Mouse (Mus musculus): ENCODE results near the gene Pdgfb. TPM values are rescaled to one million over a fixed set of nuclear protein-coding genes. Genes with fewer than 3 reads are reported as not detected.

Pdgfb gene
- polyA plus RNA-seq, 1 experiment from 2014 or later = 4.9 TPM

DNA sequence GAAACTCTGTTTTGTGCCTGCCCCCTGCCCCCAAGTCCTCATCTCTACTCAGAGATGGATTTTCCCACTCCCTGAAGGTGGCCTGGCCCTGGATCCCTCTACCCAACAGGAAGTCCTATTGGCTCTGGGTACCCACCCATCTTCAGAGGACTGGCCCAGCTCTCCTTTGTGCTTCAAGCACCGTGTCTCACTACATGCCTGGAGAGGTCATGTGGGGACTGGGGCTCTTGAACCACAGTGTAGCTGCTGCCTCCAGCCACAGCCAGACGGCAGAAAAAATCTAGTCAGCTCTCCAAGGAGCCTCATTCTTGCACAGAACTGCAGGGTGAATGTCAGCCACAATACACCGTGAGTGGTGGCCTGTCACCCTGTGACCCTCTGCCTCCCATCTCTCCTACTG lies 16.8 kb downstream of the Pdgfb start:
- Histone ChIP-seq H3K4me2 (ENCODE audit: low read length) (no peak overlapping the region), H3K4me3 (ENCODE audit: control insufficient read depth in 1 of 2, insufficient read depth in 1 of 2, low read depth in 1 of 2, low read length in 2 of 2) (no peak overlapping the region), H3K4me1 (ENCODE audit: control insufficient read depth in 2 of 2, insufficient read depth in 2 of 2, low read length in 2 of 2) (peaks cover 4 to 6% of the 10 kb centered on the region in 2 experiments; a peak in 2 of 4 replicates), H3K9me3 (ENCODE audit: control insufficient read depth, low read length) (no peaks in the 10 kb centered on the region), H3K36me3 (ENCODE audit: control insufficient read depth, insufficient read depth, low read length) (0 out of 2 replicates have a peak, but pooled peaks cover 7% of the 10 kb centered on the region), H3K9ac (ENCODE audit: low read length) (no peak overlapping the region), H3K27me3 (ENCODE audit: control insufficient read depth, insufficient read depth, low read length) (no peaks in the 10 kb centered on the region; the same call in 1 of the 2 replicates), H3K27ac (replicated peaks in 1 of 2; ENCODE audit: control insufficient read depth in 1 of 2, insufficient read depth in 1 of 2, low read depth in 2 of 2, low read length in 2 of 2) (no peak overlapping the region)
- ATAC-seq (ENCODE audit: insufficient number of reproducible peaks, insufficient read depth, low FRiP score, low read depth) = no peak
- WGBS = 36% methylated on average over 3 of the region's 3 CpGs

DNA sequence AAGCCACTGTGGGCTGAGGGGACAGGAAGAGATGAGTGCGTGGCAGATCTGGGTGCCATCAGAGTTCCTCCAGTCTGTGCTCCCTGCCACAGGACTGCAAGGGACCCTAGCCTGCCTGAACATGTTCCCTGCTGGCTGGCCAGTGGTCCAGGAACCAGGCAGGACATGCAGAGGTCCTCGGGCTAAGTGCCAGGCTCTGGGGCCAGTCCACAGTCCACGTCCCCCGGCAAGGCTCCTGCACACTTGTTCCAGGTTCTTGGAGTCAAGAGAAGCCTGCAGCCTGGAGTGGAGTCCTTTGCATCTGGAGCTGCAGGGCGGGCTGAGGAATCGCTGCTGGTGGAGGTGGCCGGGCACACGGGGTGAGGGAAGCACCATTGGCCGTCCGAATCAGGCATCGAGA lies 18.0 kb downstream of the Pdgfb start:
- Histone ChIP-seq H3K9ac (ENCODE audit: low read length) (no peak overlapping the region), H3K36me3 (ENCODE audit: control insufficient read depth, insufficient read depth, low read length) (0 out of 2 replicates have a peak, but pooled peaks cover 7% of the 10 kb centered on the region), H3K27ac (replicated peaks in 1 of 2; ENCODE audit: control insufficient read depth in 1 of 2, insufficient read depth in 1 of 2, low read depth in 2 of 2, low read length in 2 of 2) (no peak overlapping the region), H3K4me3 (ENCODE audit: control insufficient read depth in 1 of 2, insufficient read depth in 1 of 2, low read depth in 1 of 2, low read length in 2 of 2) (no peak overlapping the region), H3K4me1 (ENCODE audit: control insufficient read depth in 2 of 2, insufficient read depth in 2 of 2, low read length in 2 of 2) (peaks cover 3 to 6% of the 10 kb centered on the region in 2 experiments; a peak in 2 of 4 replicates), H3K9me3 (ENCODE audit: control insufficient read depth, low read length) (no peaks in the 10 kb centered on the region), H3K27me3 (ENCODE audit: control insufficient read depth, insufficient read depth, low read length) (no peaks in the 10 kb centered on the region; the same call in 1 of the 2 replicates), H3K4me2 (ENCODE audit: low read length) (no peak overlapping the region)
- no peak for ATAC-seq (ENCODE audit: insufficient number of reproducible peaks, insufficient read depth, low FRiP score, low read depth)
- WGBS = 91% methylated on average over 11 of the region's 11 CpGs

DNA sequence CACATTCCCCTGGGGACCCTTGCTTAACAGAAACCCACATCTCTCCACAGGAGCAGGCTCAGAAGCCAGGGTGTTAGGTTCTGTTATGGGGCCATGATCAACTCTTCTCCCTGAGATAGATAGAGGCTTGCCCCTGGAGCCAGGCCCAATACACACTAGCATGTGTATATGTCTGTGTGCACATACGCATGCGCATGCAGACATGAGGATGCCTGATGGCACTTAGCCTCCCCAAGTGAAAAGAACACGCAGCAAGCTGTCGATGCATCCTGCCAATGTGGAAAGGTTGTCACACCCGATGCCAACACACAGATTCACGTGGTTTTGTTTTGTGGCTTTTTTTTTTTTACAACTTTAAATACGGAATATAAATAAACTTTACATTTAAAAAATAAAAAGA lies 19.2 kb downstream of the Pdgfb start:
- 87% methylated on average over 7 of the region's 7 CpGs for WGBS
- H3K9ac ChIP-seq (ENCODE audit: low read length) = no peak overlapping the region

DNA sequence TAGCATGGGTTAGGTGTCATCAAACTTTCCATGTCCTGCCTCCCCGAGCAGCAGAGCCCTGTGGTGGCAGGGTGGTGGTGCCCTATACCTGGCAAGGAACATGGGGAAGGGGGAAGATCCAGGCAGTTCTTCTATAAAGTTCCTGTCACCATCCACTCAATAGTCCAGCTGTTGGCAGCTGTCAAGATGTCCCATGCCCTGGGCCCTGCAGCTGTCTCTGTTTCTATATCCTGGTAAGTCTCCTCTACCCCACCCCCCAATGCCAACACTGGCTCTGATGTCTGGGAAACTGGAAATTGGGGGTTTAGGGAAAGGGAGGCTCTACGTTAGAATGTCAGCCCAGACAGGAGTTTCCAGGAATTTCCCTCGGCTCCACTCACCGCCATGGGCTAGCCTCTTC lies 20.2 kb downstream of the Pdgfb start:
- Histone ChIP-seq H3K4me1 (ENCODE audit: control insufficient read depth in 2 of 2, insufficient read depth in 2 of 2, low read length in 2 of 2) (no peaks in the 10 kb centered on the region), H3K4me2 (ENCODE audit: low read length) (no peak overlapping the region), H3K36me3 (ENCODE audit: control insufficient read depth, insufficient read depth, low read length) (0 out of 2 replicates have a peak, but pooled peaks cover 7% of the 10 kb centered on the region), H3K9ac (ENCODE audit: low read length) (no peak overlapping the region), H3K27ac (replicated peaks in 1 of 2; ENCODE audit: control insufficient read depth in 1 of 2, insufficient read depth in 1 of 2, low read depth in 2 of 2, low read length in 2 of 2) (no peak overlapping the region), H3K4me3 (ENCODE audit: control insufficient read depth in 1 of 2, insufficient read depth in 1 of 2, low read depth in 1 of 2, low read length in 2 of 2) (no peak overlapping the region), H3K9me3 (ENCODE audit: control insufficient read depth, low read length) (no peaks in the 10 kb centered on the region), H3K27me3 (ENCODE audit: control insufficient read depth, insufficient read depth, low read length) (no peaks in the 10 kb centered on the region; the same call in 1 of the 2 replicates)
- ATAC-seq (ENCODE audit: insufficient number of reproducible peaks, insufficient read depth, low FRiP score, low read depth) = no peak
- WGBS = 73% methylated on average over 4 of the region's 4 CpGs

More for the DNA sequence above, 19.2 kb downstream of the Pdgfb start:
- Histone ChIP-seq H3K27ac (replicated peaks in 1 of 2; ENCODE audit: control insufficient read depth in 1 of 2, insufficient read depth in 1 of 2, low read depth in 2 of 2, low read length in 2 of 2) (no peak overlapping the region), H3K4me3 (ENCODE audit: control insufficient read depth in 1 of 2, insufficient read depth in 1 of 2, low read depth in 1 of 2, low read length in 2 of 2) (no peak overlapping the region), H3K4me1 (ENCODE audit: control insufficient read depth in 2 of 2, insufficient read depth in 2 of 2, low read length in 2 of 2) (peaks cover 0 to 4% of the 10 kb centered on the region in 2 experiments; a peak in 2 of 4 replicates), H3K4me2 (ENCODE audit: low read length) (no peak overlapping the region), H3K27me3 (ENCODE audit: control insufficient read depth, insufficient read depth, low read length) (no peaks in the 10 kb centered on the region; the same call in 1 of the 2 replicates), H3K36me3 (ENCODE audit: control insufficient read depth, insufficient read depth, low read length) (0 out of 2 replicates have a peak, but pooled peaks cover 7% of the 10 kb centered on the region), H3K9me3 (ENCODE audit: control insufficient read depth, low read length) (no peaks in the 10 kb centered on the region)
- ATAC-seq (ENCODE audit: insufficient number of reproducible peaks, insufficient read depth, low FRiP score, low read depth) = no peak

DNA sequence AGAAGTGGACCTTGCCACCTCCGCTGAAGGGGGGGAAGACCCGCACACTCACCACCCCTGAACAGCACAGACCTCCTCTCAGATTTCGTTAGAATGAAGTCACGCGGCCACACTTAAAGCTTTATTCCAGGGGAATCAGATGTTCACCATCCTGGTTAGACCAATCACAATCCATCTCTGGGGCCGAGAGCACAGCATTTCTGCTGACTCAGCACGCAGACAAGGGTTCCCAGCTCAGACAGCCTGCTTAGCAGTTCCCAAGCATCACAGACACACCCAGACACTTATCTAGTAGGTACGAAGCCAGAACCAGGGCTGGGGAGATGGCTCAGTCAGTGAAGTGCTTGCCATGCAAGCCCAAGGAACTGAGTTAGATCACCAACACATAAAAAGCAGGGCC lies 28.6 kb downstream of the Pdgfb start:
- H3K27me3 ChIP-seq (ENCODE audit: control insufficient read depth, insufficient read depth, low read length) = no peaks in the 10 kb centered on the region
- H3K27ac ChIP-seq (replicated peaks in 1 of 2; ENCODE audit: control insufficient read depth in 1 of 2, insufficient read depth in 1 of 2, low read depth in 2 of 2, low read length in 2 of 2) = no peak overlapping the region
- H3K4me2 ChIP-seq (ENCODE audit: low read length) = no peak overlapping the region
- ATAC-seq (ENCODE audit: insufficient number of reproducible peaks, insufficient read depth, low FRiP score, low read depth) = no peak
- H3K4me1 ChIP-seq (ENCODE audit: control insufficient read depth in 2 of 2, insufficient read depth in 2 of 2, low read length in 2 of 2) = no peaks in the 10 kb centered on the region
- H3K9ac ChIP-seq (ENCODE audit: low read length) = no peak overlapping the region
- H3K4me3 ChIP-seq (ENCODE audit: control insufficient read depth in 1 of 2, insufficient read depth in 1 of 2, low read depth in 1 of 2, low read length in 2 of 2) = no peak overlapping the region
- WGBS = 69% methylated on average over 8 of the region's 8 CpGs
- no peaks in the 10 kb centered on the region for H3K9me3 ChIP-seq (ENCODE audit: control insufficient read depth, low read length)
- H3K36me3 ChIP-seq (ENCODE audit: control insufficient read depth, insufficient read depth, low read length) = no peaks in the 10 kb centered on the region

- Histone ChIP-seq H3K9me3 (ENCODE audit: control insufficient read depth, low read length) (no peaks in the 10 kb centered on the region), H3K4me3 (ENCODE audit: control insufficient read depth in 1 of 2, insufficient read depth in 1 of 2, low read depth in 1 of 2, low read length in 2 of 2) (no peak overlapping the region), H3K27me3 (ENCODE audit: control insufficient read depth, insufficient read depth, low read length) (no peaks in the 10 kb centered on the region), H3K4me1 (ENCODE audit: control insufficient read depth in 2 of 2, insufficient read depth in 2 of 2, low read length in 2 of 2) (no peaks in the 10 kb centered on the region), H3K27ac (replicated peaks in 1 of 2; ENCODE audit: control insufficient read depth in 1 of 2, insufficient read depth in 1 of 2, low read depth in 2 of 2, low read length in 2 of 2) (no peak overlapping the region), H3K36me3 (ENCODE audit: control insufficient read depth, insufficient read depth, low read length) (no peaks in the 10 kb centered on the region), H3K9ac (ENCODE audit: low read length) (no peak overlapping the region), H3K4me2 (ENCODE audit: low read length) (no peak overlapping the region)
- WGBS = 48% methylated on average over 10 of the region's 11 CpGs
- no peak for ATAC-seq (ENCODE audit: insufficient number of reproducible peaks, insufficient read depth, low FRiP score, low read depth)
Observed at GRCm38 (mm10) chr15:79985471-79985870, 29.3 kb downstream of the Pdgfb start.

GRCm38 (mm10) chr15:79984152-79984551 lies 30.6 kb downstream of the Pdgfb start:
- no peaks in the 10 kb centered on the region for H3K27me3 ChIP-seq (ENCODE audit: control insufficient read depth, insufficient read depth, low read length)
- no peaks in the 10 kb centered on the region for H3K36me3 ChIP-seq (ENCODE audit: control insufficient read depth, insufficient read depth, low read length)
- 60% methylated on average over 7 of the region's 7 CpGs for WGBS
- H3K4me1 ChIP-seq (ENCODE audit: control insufficient read depth in 2 of 2, insufficient read depth in 2 of 2, low read length in 2 of 2) = no peaks in the 10 kb centered on the region
- H3K9me3 ChIP-seq (ENCODE audit: control insufficient read depth, low read length) = no peaks in the 10 kb centered on the region
- no peak overlapping the region for H3K27ac ChIP-seq (replicated peaks in 1 of 2; ENCODE audit: control insufficient read depth in 1 of 2, insufficient read depth in 1 of 2, low read depth in 2 of 2, low read length in 2 of 2)
- no peak for ATAC-seq (ENCODE audit: insufficient number of reproducible peaks, insufficient read depth, low FRiP score, low read depth)
- H3K4me3 ChIP-seq (ENCODE audit: control insufficient read depth in 1 of 2, insufficient read depth in 1 of 2, low read depth in 1 of 2, low read length in 2 of 2) = no peak overlapping the region
- H3K9ac ChIP-seq (ENCODE audit: low read length) = no peak overlapping the region
- no peak overlapping the region for H3K4me2 ChIP-seq (ENCODE audit: low read length)

DNA sequence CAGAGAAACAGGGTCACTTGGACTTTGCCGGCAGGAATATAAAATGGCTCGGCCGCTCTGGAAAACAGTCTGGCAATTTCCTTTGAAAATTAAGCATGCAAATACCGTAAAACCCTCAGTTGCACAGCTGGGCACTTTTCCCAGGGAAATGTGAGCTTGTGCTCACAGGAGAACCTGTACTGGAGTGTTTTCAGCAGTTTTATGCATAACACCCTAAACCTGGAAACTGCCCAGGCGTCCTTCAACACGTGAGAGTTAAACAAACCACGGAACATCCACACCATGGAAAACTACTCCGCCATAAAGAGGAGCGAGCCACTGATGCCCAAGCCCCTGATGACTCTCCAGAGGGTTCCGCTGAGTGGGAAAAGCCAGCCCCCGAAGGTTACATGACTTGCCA lies 34.1 kb downstream of the Pdgfb start:
- WGBS = 58% methylated on average over 11 of the region's 11 CpGs
- Histone ChIP-seq H3K4me2 (ENCODE audit: low read length) (no peak overlapping the region), H3K9ac (ENCODE audit: low read length) (no peak overlapping the region), H3K27ac (replicated peaks in 1 of 2; ENCODE audit: control insufficient read depth in 1 of 2, insufficient read depth in 1 of 2, low read depth in 2 of 2, low read length in 2 of 2) (no peak overlapping the region), H3K4me1 (ENCODE audit: control insufficient read depth in 2 of 2, insufficient read depth in 2 of 2, low read length in 2 of 2) (no peaks in the 10 kb centered on the region), H3K9me3 (ENCODE audit: control insufficient read depth, low read length) (no peaks in the 10 kb centered on the region), H3K27me3 (ENCODE audit: control insufficient read depth, insufficient read depth, low read length) (no peaks in the 10 kb centered on the region), H3K36me3 (ENCODE audit: control insufficient read depth, insufficient read depth, low read length) (no peaks in the 10 kb centered on the region), H3K4me3 (ENCODE audit: control insufficient read depth in 1 of 2, insufficient read depth in 1 of 2, low read depth in 1 of 2, low read length in 2 of 2) (no peak overlapping the region)
- ATAC-seq (ENCODE audit: insufficient number of reproducible peaks, insufficient read depth, low FRiP score, low read depth) = no peak

Data from heart, embryonic 14.5 days (tissue).